Mouse (Mus musculus) kidney, embryonic 16.5 days (tissue): ENCODE results near the gene Sdc1. TPM values are rescaled to one million over a fixed set of nuclear protein-coding genes. Genes with fewer than 3 reads are reported as not detected.

Experiments
- ATAC-seq: fragments of 200-750 bp; cut with Nextera tagmentation; 2 replicates; pipeline ENCODE4 v1.8.0; 2017; ENCODE audit warnings: moderate TSS enrichment; ENCODE audit not compliant: low FRiP score, low TSS enrichment
- H3K27ac ChIP-seq: fragments of 300-500 bp; sonication (generic); 2 replicates; pipeline ENCODE4 v1.5.1; 2014; ENCODE audit warnings: low read length
- H3K27me3 ChIP-seq: fragments of 300-500 bp; sonication (generic); 2 replicates; pipeline ENCODE4 v1.6.1; 2014; ENCODE audit warnings: low read length, control low read depth, mixed read lengths; ENCODE audit not compliant: insufficient read depth
- H3K36me3 ChIP-seq: fragments of 300-500 bp; sonication (generic); 2 replicates; pipeline ENCODE4 v1.6.1; 2014; ENCODE audit warnings: low read length, control low read depth, mixed read lengths; ENCODE audit not compliant: insufficient read depth
- H3K4me1 ChIP-seq: fragments of 300-500 bp; sonication (generic); 2 replicates; pipeline ENCODE4 v1.6.1; 2014; ENCODE audit warnings: low read length, control low read depth, mixed read lengths; ENCODE audit not compliant: insufficient read depth
- H3K4me2 ChIP-seq: fragments of 300-500 bp; sonication (generic); replicated peaks from 2 replicates; pipeline ENCODE4 v1.6.1; 2014; ENCODE audit warnings: low read depth, low read length
- H3K4me3 ChIP-seq: fragments of 300-500 bp; sonication (generic); 2 replicates; pipeline ENCODE4 v1.5.1; 2014; ENCODE audit warnings: mild to moderate bottlenecking, low read length
- H3K9ac ChIP-seq: fragments of 300-500 bp; sonication (generic); replicated peaks from 2 replicates; pipeline ENCODE4 v1.6.1; 2014; ENCODE audit warnings: low read length
- H3K9me3 ChIP-seq: fragments of 300-500 bp; sonication (generic); 2 replicates; pipeline ENCODE4 v1.6.1; 2016; ENCODE audit warnings: low read length, control low read depth
- WGBS: fragments of 180-500 bp; shearing (Covaris S2); extraction: QIAGEN DNeasy Blood & Tissue Kit; methylation state at CpG from one replicate; pipeline ENCODE4 v1.1.7; 2014; 5-methylcytosine and 5-hydroxymethylcytosine counted together
- polyA plus RNA-seq: library from polyadenylated mRNA; unstranded; fragments of >200 nt; fragmentation: Nextera tagmentation; extraction: Ambion mirVana; gene quantifications from 2 replicates; pipeline ENCODE4 v1.2.1, GENCODE M21; 2015

The Sdc1 gene
- polyA plus RNA-seq, 1 experiment from 2014 or later = 66.9 TPM

DNA sequence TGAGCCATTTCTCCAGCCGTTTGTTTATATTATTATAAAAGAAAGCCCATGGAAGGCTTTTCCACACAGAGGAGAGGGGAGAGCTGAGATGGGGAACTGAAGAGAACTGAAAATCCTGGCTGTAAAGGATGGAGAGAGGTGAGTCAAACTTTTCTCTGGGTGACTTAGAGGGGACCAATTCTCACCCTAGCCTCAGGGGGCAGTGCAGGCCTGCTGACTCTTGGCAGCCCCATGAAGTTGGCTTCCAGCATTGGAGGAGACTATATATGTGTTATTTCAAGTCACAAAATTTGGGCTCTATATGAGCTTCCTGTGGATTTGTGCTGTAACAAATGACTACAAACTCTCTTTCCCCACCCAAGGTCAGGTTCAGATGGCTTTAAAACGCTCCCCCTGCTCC is 8.5 kb upstream of the Sdc1 start:
- H3K36me3 ChIP-seq = no peaks in the 10 kb centered on the region
- peaks cover 7% of the 10 kb centered on the region; the same call in 1 of the 2 replicates for H3K4me1 ChIP-seq
- no peak overlapping the region for H3K4me3 ChIP-seq
- no peak overlapping the region for H3K9ac ChIP-seq
- H3K27ac ChIP-seq = no peak overlapping the region
- no peak overlapping the region for H3K4me2 ChIP-seq
- no peaks in the 10 kb centered on the region for H3K27me3 ChIP-seq
- 67% methylated on average over 2 of the region's 2 CpGs for WGBS
- no peak for ATAC-seq
- peaks cover 6% of the 10 kb centered on the region; the same call in 1 of the 2 replicates for H3K9me3 ChIP-seq

DNA sequence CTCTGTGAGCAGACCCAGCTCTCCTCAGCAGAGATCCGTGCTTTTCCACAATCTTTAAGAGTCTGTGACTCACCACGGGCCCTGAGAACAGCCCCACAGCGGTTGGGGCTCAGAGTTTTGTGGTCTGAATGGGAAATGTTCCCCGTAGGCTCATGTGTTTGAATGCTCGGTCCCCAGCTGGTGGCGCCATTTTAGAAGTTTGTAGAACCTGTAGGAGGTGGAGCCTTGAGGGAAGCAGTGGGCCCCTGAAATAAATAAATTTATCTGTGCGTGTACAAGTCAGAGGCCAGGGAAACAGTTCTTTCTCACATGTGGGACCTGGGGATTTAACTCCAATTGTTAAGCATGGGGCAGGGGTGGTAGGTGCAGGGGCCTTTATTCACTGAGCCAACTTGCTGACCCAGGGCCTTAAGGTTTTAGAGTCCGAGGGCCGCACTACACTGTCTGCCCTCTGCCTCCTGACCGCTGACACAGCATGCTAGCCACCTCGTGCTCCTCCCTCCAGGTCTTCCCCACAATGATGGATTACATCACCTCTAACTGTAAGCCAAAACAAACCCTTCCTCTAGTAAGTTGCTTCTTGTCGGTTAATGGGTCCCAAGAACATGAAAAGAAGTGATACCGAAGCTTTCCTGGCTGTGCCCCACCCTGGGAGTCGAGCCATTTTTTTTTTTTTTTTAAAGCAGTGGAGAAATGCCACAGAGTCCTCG is 6.7 kb upstream of the Sdc1 start:
- no peak overlapping the region for H3K27ac ChIP-seq
- H3K4me1 ChIP-seq = peaks cover 7% of the 10 kb centered on the region; the same call in 1 of the 2 replicates
- ATAC-seq = no peak
- no peaks in the 10 kb centered on the region for H3K36me3 ChIP-seq
- H3K4me3 ChIP-seq = no peak overlapping the region
- H3K27me3 ChIP-seq = no peaks in the 10 kb centered on the region
- H3K9me3 ChIP-seq = no peaks in the 10 kb centered on the region; the same call in 1 of the 2 replicates
- H3K9ac ChIP-seq = no peak overlapping the region
- WGBS = 69% methylated on average over 15 of the region's 15 CpGs
- no peak overlapping the region for H3K4me2 ChIP-seq

DNA sequence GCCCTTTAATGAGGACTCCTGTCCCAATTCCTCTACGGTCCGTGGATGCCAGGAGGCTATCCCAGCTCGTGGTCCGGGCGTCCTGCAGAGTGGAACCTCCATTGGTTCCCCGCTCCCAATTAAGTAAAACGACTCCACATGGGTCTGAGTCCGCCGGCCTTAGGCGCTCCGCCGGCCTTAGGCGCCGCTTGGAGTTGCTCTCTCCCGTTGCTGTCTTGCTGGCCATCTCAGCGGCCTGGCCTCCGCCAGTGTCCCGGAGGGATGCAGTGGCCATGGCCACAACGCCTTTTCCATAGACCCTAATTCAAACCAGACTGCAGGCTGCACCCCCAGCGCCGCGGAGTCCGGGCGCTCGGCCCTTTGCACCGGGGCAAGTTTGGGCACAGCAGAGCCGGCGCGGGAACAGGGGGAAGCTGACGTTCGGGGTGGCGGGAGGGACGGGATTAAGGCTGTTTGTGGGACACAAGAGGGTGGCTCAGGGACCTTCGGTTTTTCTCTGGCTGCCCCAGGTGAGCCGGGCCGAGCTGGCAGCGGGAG is 789 bp downstream of the Sdc1 start:
- Histone ChIP-seq H3K9me3 (no peaks in the 10 kb centered on the region; the same call in 1 of the 2 replicates), H3K9ac (peak overlapping the region; percentile 90), H3K36me3 (no peaks in the 10 kb centered on the region), H3K4me3 (peak overlapping the region; percentile 87), H3K27me3 (no peaks in the 10 kb centered on the region), H3K4me2 (peak overlapping the region; percentile 94), H3K4me1 (peaks cover 15% of the 10 kb centered on the region), H3K27ac (peak overlapping the region; percentile 82)
- WGBS = under 1% methylated on average over 37 of the region's 37 CpGs
- no peak; the same call in none of the 2 replicates for ATAC-seq

DNA sequence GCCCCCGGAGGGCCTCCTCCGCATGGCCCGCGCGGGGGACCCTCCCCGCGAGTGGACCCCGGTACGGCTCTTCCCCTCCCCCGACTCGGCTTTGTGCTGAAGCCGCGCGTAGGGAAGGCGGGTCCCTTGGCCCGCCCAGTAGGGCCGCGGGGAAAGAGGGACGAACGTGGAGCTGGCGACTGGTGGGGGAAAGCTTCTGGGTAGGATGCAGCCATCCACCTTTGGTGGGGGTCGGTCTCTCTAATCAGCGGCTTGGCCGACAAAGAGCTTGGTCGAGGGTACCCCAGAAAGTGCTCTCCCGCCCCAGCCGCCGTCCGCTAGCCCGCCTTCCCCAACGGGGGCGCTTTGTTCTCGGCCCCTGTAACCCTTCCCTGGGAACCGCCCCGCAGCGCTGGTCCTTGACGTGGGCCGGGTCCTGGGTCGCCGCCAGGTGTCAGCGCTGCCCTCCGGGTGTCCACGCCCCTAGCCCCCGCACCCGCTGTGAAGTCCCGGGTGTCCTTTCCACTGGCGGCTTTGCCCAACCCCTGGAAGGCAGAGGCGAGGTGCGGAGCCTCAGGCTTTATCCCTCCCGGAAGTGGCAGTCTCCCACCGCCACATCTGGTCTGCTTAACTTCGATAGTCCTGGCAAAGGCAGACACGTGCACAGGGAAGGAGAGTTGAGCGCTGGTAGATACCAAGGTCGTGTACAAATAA is 1.5 kb downstream of the Sdc1 start:
- ATAC-seq = peak; percentile 47
- H3K4me2 ChIP-seq = peak overlapping the region; percentile 94
- no peaks in the 10 kb centered on the region for H3K27me3 ChIP-seq
- H3K27ac ChIP-seq = peak overlapping the region; percentile 82
- H3K4me3 ChIP-seq = peak overlapping the region; percentile 87
- WGBS = under 1% methylated on average over 53 of the region's 55 CpGs
- H3K36me3 ChIP-seq = no peaks in the 10 kb centered on the region
- H3K9me3 ChIP-seq = no peaks in the 10 kb centered on the region; the same call in 1 of the 2 replicates
- peaks cover 15% of the 10 kb centered on the region for H3K4me1 ChIP-seq
- H3K9ac ChIP-seq = peak overlapping the region; percentile 90

DNA sequence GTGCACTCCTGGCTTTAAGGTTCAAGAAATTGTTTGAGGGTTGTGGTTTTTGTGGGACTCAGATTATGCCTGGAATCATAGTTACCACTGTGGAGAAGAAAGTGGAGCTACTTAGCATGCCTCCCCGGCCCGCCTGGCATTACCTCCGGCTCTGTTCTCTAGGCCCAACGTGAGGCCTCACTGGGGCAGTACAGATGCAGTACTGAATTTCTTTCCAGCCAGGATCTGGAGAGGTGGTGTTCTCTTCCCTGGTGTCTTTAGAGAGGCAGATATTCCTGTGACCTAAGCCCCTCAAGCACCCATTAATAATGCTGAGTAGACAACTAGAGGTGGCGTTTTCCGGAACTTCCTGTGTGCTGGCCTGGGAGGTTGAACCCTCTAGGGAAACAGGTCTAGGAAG is 2.2 kb downstream of the Sdc1 start:
- ATAC-seq = no peak
- 25% methylated on average over 6 of the region's 6 CpGs for WGBS
- peak overlapping the region; percentile 90 for H3K9ac ChIP-seq

DNA sequence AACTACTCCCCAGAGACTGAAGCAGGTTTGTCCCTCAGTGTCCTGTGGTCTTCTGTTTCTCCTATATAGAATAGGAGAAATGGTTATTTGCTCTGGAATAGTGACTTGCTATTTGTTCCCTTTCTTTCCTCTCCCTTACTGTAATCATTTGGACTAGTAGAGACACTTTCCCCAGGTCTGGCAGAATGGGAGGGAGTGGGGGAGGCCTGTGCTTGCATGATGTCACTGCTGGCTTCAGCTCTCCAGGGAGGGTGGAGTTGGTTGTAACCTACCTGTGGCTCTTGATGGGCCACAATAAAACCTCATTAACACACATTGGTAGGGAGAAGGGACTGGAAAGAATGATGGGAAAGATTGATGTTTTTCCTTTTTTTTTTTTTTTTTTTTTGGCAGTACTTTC is 3.1 kb downstream of the Sdc1 start:
- no peak for ATAC-seq
- H3K27ac ChIP-seq = no peak overlapping the region
- no peaks in the 10 kb centered on the region for H3K27me3 ChIP-seq
- no peak overlapping the region for H3K4me3 ChIP-seq
- H3K36me3 ChIP-seq = no peaks in the 10 kb centered on the region
- no peak overlapping the region for H3K9ac ChIP-seq
- H3K4me2 ChIP-seq = no peak overlapping the region
- H3K4me1 ChIP-seq = peaks cover 21% of the 10 kb centered on the region
- H3K9me3 ChIP-seq = no peaks in the 10 kb centered on the region

More for the DNA sequence above, 2.2 kb downstream of the Sdc1 start:
- Histone ChIP-seq H3K4me1 (peaks cover 21% of the 10 kb centered on the region), H3K36me3 (no peaks in the 10 kb centered on the region), H3K9me3 (no peaks in the 10 kb centered on the region; the same call in 1 of the 2 replicates), H3K4me3 (peak overlapping the region; percentile 87), H3K27me3 (no peaks in the 10 kb centered on the region), H3K4me2 (peak overlapping the region; percentile 94), H3K27ac (no peak overlapping the region)

DNA sequence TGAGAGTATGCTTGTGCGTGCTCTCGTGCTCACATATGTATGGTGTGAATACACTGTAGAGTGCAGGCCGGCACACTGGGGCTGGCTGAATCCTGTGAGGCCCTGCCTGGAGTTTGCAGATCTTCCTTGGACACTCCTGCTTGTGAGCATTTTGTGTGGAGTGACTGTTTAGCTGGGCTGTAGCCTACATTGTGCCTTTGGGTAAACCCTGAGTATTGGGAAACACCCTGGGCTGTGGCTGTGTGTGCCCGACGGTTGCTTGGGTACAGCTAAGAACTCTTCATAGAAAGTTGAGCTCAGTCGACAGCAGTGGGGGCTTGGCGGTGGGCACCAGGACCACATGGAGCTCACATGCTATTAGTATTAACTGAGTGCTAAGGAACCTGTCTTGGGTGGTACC is 5.1 kb downstream of the Sdc1 start:
- 91% methylated on average over 7 of the region's 7 CpGs for WGBS

DNA sequence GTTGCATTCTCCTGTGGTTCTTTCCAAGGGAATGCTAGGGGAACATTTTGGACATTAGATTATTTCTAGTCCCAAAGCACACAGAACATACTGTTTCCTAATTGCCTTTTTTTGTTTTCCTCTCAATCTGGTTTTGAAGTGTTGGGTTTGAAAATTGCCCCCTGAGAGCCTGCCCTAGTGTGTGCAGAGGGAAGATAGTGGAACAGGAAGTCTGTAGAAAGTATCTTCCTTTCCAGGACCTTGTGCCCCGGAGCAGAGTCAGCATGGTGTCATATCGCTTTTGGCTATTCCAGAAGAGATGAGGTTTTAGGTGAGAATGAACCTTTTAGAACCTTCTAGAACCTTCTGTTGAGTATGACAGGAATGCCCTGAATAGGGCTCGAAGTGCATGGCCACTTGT is 5.6 kb downstream of the Sdc1 start:
- Histone ChIP-seq H3K4me3 (no peak overlapping the region), H3K27me3 (no peaks in the 10 kb centered on the region), H3K4me2 (no peak overlapping the region), H3K9me3 (no peaks in the 10 kb centered on the region), H3K9ac (no peak overlapping the region), H3K36me3 (no peaks in the 10 kb centered on the region), H3K4me1 (peaks cover 27% of the 10 kb centered on the region), H3K27ac (no peak overlapping the region)
- no peak for ATAC-seq
- WGBS = 89% methylated on average over 3 of the region's 3 CpGs

More for the DNA sequence above, 5.1 kb downstream of the Sdc1 start:
- ATAC-seq = no peak
- Histone ChIP-seq H3K4me1 (peaks cover 25% of the 10 kb centered on the region), H3K36me3 (no peaks in the 10 kb centered on the region), H3K27me3 (no peaks in the 10 kb centered on the region), H3K4me3 (no peak overlapping the region), H3K27ac (no peak overlapping the region), H3K9me3 (no peaks in the 10 kb centered on the region), H3K4me2 (no peak overlapping the region), H3K9ac (no peak overlapping the region)

DNA sequence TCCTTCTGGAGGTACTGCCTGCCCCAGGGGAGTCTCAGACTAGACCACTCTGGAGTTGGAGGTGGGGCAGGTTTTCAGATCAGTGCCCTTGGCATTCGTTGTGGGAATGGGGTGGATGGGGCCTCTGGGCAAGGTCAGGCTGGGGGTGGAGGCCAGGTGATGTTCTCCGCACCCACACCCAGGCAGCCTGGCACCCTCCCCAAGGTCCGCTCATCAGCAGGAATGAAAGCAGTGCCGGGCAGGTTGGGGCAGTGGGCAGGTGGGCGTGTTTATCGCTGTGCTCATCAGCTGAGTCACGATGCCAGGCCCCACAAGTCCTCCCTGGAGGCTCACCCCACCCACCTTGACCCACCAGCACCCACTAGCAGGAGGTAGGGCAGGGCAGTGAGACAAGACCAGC is 7.0 kb downstream of the Sdc1 start:
- H3K9me3 ChIP-seq = no peaks in the 10 kb centered on the region
- no peaks in the 10 kb centered on the region for H3K27me3 ChIP-seq
- no peak overlapping the region for H3K27ac ChIP-seq
- no peak overlapping the region for H3K4me2 ChIP-seq
- no peak overlapping the region for H3K4me3 ChIP-seq
- peaks cover 25% of the 10 kb centered on the region for H3K4me1 ChIP-seq
- H3K36me3 ChIP-seq = no peaks in the 10 kb centered on the region
- ATAC-seq = peak; percentile 33; the same call in 1 of the 2 replicates
- no peak overlapping the region for H3K9ac ChIP-seq
- WGBS = 70% methylated on average over 7 of the region's 7 CpGs

DNA sequence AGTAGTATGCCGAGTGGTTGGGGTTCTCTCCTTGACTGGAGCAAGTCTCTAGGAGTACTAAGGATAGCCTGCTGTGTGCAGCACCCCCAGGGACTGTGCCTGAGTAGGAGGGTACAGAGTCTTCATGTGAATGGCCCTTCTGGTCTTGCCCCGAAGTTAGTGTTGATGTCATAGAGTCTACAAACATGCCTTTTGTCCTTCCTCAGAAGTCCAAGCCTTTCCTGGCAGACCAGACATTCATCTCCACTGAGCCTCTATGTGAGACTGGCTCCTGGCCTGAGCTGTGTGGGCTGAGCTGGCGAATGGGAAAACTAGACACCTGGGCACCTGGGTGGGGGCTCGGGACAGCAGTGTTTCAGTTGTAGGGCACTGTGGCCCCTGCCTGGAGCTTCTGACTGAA is 8.7 kb downstream of the Sdc1 start:
- no peak for ATAC-seq
- no peak overlapping the region for H3K27ac ChIP-seq
- H3K9ac ChIP-seq = no peak overlapping the region
- H3K4me2 ChIP-seq = no peak overlapping the region
- no peaks in the 10 kb centered on the region for H3K36me3 ChIP-seq
- H3K4me3 ChIP-seq = no peak overlapping the region
- no peaks in the 10 kb centered on the region for H3K9me3 ChIP-seq
- 65% methylated on average over 4 of the region's 4 CpGs for WGBS
- H3K4me1 ChIP-seq = peaks cover 14% of the 10 kb centered on the region
- no peaks in the 10 kb centered on the region for H3K27me3 ChIP-seq
